Mouse (Mus musculus): ENCODE results near the gene Tango6. TPM values are rescaled to one million over a fixed set of nuclear protein-coding genes. Genes with fewer than 3 reads are reported as not detected.
"Not testable (repeated sequence)": the region's sequence is repeated elsewhere in the genome, so short reads cannot be mapped to it uniquely, and the experiment has no call there.

The Tango6 gene
- total and polyA plus RNA-seq, 2 experiments from 2014 or later = 3.0 to 6.1 TPM

DNA sequence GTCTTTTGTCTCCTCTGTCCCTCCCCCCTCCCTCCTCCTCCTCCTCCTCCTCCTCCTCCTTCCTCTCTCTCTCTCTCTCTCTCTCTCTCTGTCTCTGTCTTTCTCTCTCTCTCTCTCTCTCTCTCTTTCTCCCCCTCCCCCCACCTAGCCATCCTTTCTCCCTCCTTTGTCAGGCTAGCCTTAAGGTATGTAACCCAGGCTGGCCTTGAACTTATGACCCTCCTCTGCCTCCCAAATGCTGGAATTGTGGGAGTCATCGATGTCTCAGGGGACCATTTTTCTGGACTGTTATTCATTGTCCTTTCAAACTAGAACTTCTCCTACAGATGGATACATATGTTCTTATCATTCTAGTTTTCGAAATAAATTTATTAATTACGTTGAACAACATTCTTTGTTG lies 89.6 kb downstream of the Tango6 start:
- ATAC-seq (ENCODE audit: low FRiP score) = no peak
- H3K27me3 ChIP-seq (ENCODE audit: insufficient read depth, low read length) = no peaks in the 10 kb centered on the region
- H3K4me1 ChIP-seq (ENCODE audit: insufficient read depth, low read length) = no peaks in the 10 kb centered on the region
- no peaks in the 10 kb centered on the region for H3K36me3 ChIP-seq (ENCODE audit: insufficient read depth, low read length)
- no peak overlapping the region for H3K9ac ChIP-seq (replicated peaks; ENCODE audit: low read length, poor library complexity, severe bottlenecking)
- H3K4me2 ChIP-seq (ENCODE audit: low read depth, low read length, poor library complexity, severe bottlenecking) = no peak overlapping the region
- WGBS = 96% methylated on average over 3 of the region's 3 CpGs
- no peaks in the 10 kb centered on the region for H3K9me3 ChIP-seq (ENCODE audit: low read length)
- H3K4me3 ChIP-seq (ENCODE audit: low read depth, low read length) = no peak overlapping the region
- no peak for TF ChIP-seq CTCF (IDR thresholded peaks at IDR 0.05)
- no peak for DNase-seq (ENCODE audit: low spot score)
- H3K27ac ChIP-seq (ENCODE audit: low read depth, low read length) = no peak overlapping the region

DNA sequence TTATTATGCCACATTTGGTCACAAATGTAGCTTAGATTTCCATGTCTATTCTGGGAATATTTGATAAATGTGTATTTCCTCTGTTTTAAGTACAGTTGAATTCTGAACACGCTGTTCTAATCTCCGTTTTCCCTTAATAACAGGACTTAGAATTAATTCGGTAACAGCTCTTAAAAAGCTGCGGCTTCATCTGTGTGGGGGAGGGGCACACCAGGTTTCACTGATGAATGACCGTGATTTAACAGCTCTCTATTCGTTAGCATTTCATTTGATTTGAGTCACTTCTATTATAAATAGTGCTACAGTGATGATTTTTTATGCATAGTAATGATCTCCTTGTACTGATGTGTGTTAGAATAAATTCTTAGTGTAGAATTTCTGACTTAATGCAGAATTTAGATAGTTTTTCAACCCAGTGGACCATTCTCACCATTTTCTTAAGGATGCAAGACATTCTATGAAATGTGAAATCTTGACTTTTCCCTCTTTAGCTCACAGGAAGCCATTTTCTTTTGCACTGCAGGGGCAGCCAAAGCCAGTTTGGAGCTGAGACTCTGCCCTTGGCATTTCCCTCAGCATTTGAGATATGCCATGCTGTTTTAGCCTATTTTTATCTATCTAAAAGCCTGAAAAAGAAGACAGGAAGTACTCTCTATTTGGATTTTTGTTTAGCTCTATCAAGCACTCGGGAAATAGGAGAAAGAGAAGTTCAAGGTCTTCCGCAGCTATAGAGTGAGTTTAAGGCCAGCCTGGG lies 91.9 kb downstream of the Tango6 start:
- WGBS = 66% methylated on average over 8 of the region's 8 CpGs
- peak overlapping the region; percentile 63; the same call in 1 of the 2 replicates for H3K27ac ChIP-seq (ENCODE audit: low read depth, low read length)
- no peak overlapping the region for H3K4me3 ChIP-seq (ENCODE audit: low read depth, low read length)
- H3K36me3 ChIP-seq (ENCODE audit: insufficient read depth, low read length) = no peaks in the 10 kb centered on the region
- no peak overlapping the region for H3K4me2 ChIP-seq (ENCODE audit: low read depth, low read length, poor library complexity, severe bottlenecking)
- H3K27me3 ChIP-seq (ENCODE audit: insufficient read depth, low read length) = no peaks in the 10 kb centered on the region
- no peaks in the 10 kb centered on the region for H3K4me1 ChIP-seq (ENCODE audit: insufficient read depth, low read length)
- H3K9ac ChIP-seq (replicated peaks; ENCODE audit: low read length, poor library complexity, severe bottlenecking) = no peak overlapping the region
- DNase-seq (ENCODE audit: low spot score) (peak; percentile 34), ATAC-seq (ENCODE audit: low FRiP score) (no peak)
- no peak for TF ChIP-seq CTCF (IDR thresholded peaks at IDR 0.05)
- no peaks in the 10 kb centered on the region for H3K9me3 ChIP-seq (ENCODE audit: low read length)

DNA sequence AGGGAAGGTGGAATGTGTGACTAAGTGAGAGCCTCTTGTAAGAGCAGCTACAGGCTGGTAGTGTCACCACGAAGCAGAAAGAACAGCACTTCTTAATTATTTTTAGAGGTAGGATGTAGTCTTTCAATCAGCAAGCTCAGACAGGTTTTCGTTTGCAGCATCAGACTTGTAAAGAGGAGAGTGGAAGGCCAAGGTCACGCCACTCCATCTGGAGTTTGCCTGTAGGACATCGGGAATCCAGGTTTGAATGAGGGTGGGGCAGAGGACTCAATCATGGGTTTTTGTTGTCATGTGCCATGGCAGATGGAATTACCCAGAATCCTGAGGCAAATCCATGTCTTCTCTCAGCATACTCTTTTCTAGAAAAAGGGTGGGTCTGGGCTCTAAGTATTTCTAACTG lies 106.8 kb downstream of the Tango6 start:
- H3K9me3 ChIP-seq (ENCODE audit: low read length) = no peaks in the 10 kb centered on the region
- no peaks in the 10 kb centered on the region for H3K4me1 ChIP-seq (ENCODE audit: insufficient read depth, low read length)

DNA sequence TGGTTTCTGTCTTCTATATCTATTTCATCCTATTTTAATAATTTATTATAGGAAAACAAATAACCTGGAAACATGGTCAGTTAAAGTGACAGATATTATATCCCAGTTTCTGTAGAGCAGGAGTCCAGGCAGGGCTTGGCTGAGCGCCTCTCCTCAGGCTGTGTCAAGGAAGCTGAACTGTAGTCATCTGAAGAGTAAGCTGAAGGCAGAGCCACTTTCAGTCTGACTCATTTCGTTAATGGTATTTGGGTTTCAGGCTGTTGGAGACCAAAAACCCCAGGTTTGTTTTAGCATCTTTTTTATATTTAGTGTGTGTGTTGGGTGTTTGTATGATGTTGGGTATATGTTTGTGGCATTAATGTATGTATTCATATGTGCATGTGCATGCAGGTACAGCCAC lies 112.0 kb downstream of the Tango6 start:
- no peak for DNase-seq (ENCODE audit: low spot score)
- Histone ChIP-seq H3K9ac (replicated peaks; ENCODE audit: low read length, poor library complexity, severe bottlenecking) (no peak overlapping the region), H3K4me1 (ENCODE audit: insufficient read depth, low read length) (no peaks in the 10 kb centered on the region), H3K36me3 (ENCODE audit: insufficient read depth, low read length) (no peaks in the 10 kb centered on the region), H3K27me3 (ENCODE audit: insufficient read depth, low read length) (no peaks in the 10 kb centered on the region), H3K27ac (ENCODE audit: low read depth, low read length) (no peak overlapping the region), H3K9me3 (ENCODE audit: low read length) (no peaks in the 10 kb centered on the region), H3K4me2 (ENCODE audit: low read depth, low read length, poor library complexity, severe bottlenecking) (no peak overlapping the region), H3K4me3 (ENCODE audit: low read depth, low read length) (no peak overlapping the region)
- no peak for TF ChIP-seq CTCF (IDR thresholded peaks at IDR 0.05)
- no peak for ATAC-seq (ENCODE audit: low FRiP score)
- WGBS = 98% methylated on average over 2 of the region's 2 CpGs

More for the DNA sequence above, 106.8 kb downstream of the Tango6 start:
- WGBS = 57% methylated on average over 4 of the region's 4 CpGs
- TF ChIP-seq CTCF (IDR thresholded peaks at IDR 0.05) = no peak
- no peak overlapping the region for H3K4me2 ChIP-seq (ENCODE audit: low read depth, low read length, poor library complexity, severe bottlenecking)
- H3K27ac ChIP-seq (ENCODE audit: low read depth, low read length) = no peak overlapping the region
- no peak for ATAC-seq (ENCODE audit: low FRiP score)
- no peak overlapping the region for H3K9ac ChIP-seq (replicated peaks; ENCODE audit: low read length, poor library complexity, severe bottlenecking)
- no peak for DNase-seq (ENCODE audit: low spot score)
- no peak overlapping the region for H3K4me3 ChIP-seq (ENCODE audit: low read depth, low read length)
- H3K36me3 ChIP-seq (ENCODE audit: insufficient read depth, low read length) = no peaks in the 10 kb centered on the region
- no peaks in the 10 kb centered on the region for H3K27me3 ChIP-seq (ENCODE audit: insufficient read depth, low read length)

DNA sequence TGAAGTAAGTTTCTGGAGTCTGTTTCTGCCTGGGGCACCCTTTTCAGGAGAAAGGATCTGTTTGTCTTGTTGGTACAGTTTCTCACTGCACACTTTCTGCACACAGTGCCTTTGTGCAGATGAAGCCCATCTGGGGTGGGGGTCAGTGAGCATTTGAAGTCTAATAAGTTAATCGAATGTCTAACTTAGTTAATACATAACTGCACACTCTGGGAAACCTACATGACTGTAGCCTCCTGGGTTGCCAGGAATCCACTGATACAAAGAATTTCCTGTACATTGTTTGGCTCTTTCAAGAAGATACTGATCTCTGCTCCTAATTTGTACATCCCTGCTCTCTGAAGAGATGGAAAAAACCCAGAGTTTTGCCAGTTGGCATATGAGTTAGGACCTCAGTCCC lies 117.0 kb downstream of the Tango6 start:
- H3K27ac ChIP-seq (ENCODE audit: low read depth, low read length) = no peak overlapping the region
- H3K9ac ChIP-seq (replicated peaks; ENCODE audit: low read length, poor library complexity, severe bottlenecking) = no peak overlapping the region
- H3K4me1 ChIP-seq (ENCODE audit: insufficient read depth, low read length) = no peaks in the 10 kb centered on the region
- H3K9me3 ChIP-seq (ENCODE audit: low read length) = no peaks in the 10 kb centered on the region
- TF ChIP-seq CTCF (IDR thresholded peaks at IDR 0.05) = no peak
- ATAC-seq (ENCODE audit: low FRiP score) (no peak), DNase-seq (ENCODE audit: low spot score) (no peak)
- no peak overlapping the region for H3K4me2 ChIP-seq (ENCODE audit: low read depth, low read length, poor library complexity, severe bottlenecking)
- H3K36me3 ChIP-seq (ENCODE audit: insufficient read depth, low read length) = no peaks in the 10 kb centered on the region
- 60% methylated on average over 1 of the region's 1 CpGs for WGBS
- no peaks in the 10 kb centered on the region for H3K27me3 ChIP-seq (ENCODE audit: insufficient read depth, low read length)
- no peak overlapping the region for H3K4me3 ChIP-seq (ENCODE audit: low read depth, low read length)

DNA sequence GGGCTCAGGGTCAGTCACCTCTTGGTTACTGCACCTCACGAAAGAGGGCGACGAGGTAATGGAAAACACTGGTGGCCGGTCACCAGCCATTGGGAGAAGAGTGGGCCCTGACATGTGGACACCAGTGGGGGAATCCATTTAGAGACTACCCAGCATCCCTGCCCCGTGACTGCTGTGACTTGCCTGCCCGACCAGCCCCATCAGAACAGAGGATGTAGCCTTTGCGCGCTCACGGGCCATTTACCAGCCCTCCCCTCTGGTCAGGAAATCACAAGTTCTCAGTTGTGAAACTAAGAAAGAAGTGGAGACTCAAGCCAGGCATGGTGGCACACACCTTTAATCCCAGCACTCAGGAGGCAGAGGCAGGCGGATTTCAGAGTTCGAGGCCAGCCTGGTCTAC lies 118.4 kb downstream of the Tango6 start:
- H3K27me3 ChIP-seq (ENCODE audit: insufficient read depth, low read length) = no peaks in the 10 kb centered on the region
- TF ChIP-seq CTCF (IDR thresholded peaks at IDR 0.05) = no peak
- WGBS = 95% methylated on average over 11 of the region's 11 CpGs

DNA sequence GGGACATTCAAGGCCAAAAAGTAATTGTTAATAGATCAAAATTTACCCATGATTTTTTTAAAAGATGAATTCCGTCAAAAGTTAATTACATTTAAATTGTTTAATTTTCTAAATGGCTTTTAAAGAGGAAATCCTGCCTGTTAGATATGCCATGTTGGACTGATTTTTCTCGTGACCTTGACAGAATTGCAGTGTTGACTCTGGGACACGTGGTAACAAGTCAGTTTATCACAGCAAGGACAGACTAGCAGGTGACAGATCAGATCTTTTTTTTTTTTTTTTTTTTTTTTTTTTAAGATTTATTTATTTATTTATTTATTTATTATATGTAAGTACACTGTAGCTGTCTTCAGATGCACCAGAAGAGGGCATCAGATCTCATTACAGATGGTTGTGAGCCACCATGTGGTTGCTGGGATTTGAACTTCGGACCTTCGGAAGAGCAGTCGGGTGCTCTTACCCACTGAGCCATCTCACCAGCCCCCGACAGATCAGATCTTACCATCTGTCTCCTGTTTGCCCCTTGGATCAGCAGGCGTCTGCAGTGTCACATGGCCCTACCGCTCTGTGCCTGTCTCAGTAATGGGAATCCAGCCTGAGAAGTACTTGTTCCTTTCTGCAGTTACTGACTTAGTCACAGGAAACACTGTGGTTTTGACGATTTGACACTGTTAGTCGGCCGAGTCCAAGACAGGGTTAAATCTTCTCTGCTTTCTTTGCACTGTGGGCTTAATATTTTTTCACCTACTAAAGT lies 119.7 kb downstream of the Tango6 start:
- H3K36me3 ChIP-seq (ENCODE audit: insufficient read depth, low read length); H3K4me3 ChIP-seq (ENCODE audit: low read depth, low read length); H3K4me1 ChIP-seq (ENCODE audit: insufficient read depth, low read length); H3K27me3 ChIP-seq (ENCODE audit: insufficient read depth, low read length); ATAC-seq (ENCODE audit: low FRiP score); H3K4me2 ChIP-seq (ENCODE audit: low read depth, low read length, poor library complexity, severe bottlenecking); H3K9ac ChIP-seq (replicated peaks; ENCODE audit: low read length, poor library complexity, severe bottlenecking); DNase-seq (ENCODE audit: low spot score); H3K9me3 ChIP-seq (ENCODE audit: low read length); H3K27ac ChIP-seq (ENCODE audit: low read depth, low read length): not testable (repeated sequence)
- WGBS = 89% methylated on average over 12 of the region's 12 CpGs

More for the DNA sequence above, 118.4 kb downstream of the Tango6 start:
- Histone ChIP-seq H3K27ac (ENCODE audit: low read depth, low read length) (no peak overlapping the region), H3K9me3 (ENCODE audit: low read length) (no peaks in the 10 kb centered on the region), H3K9ac (replicated peaks; ENCODE audit: low read length, poor library complexity, severe bottlenecking) (no peak overlapping the region), H3K36me3 (ENCODE audit: insufficient read depth, low read length) (no peaks in the 10 kb centered on the region), H3K4me1 (ENCODE audit: insufficient read depth, low read length) (no peaks in the 10 kb centered on the region), H3K4me2 (ENCODE audit: low read depth, low read length, poor library complexity, severe bottlenecking) (no peak overlapping the region), H3K4me3 (ENCODE audit: low read depth, low read length) (no peak overlapping the region)
- ATAC-seq (ENCODE audit: low FRiP score) (no peak), DNase-seq (ENCODE audit: low spot score) (no peak)
